Mouse (Mus musculus): Measurements from ENCODE around the gene Ip6k3. TPM values are rescaled to one million over a fixed set of nuclear protein-coding genes. Genes with fewer than 3 reads are reported as not detected.

The Ip6k3 gene
- 0.18 and 0.61 TPM in 2 replicates for polyA plus RNA-seq (2015; fragmentation: Nextera tagmentation; extraction: Ambion mirVana)

DNA sequence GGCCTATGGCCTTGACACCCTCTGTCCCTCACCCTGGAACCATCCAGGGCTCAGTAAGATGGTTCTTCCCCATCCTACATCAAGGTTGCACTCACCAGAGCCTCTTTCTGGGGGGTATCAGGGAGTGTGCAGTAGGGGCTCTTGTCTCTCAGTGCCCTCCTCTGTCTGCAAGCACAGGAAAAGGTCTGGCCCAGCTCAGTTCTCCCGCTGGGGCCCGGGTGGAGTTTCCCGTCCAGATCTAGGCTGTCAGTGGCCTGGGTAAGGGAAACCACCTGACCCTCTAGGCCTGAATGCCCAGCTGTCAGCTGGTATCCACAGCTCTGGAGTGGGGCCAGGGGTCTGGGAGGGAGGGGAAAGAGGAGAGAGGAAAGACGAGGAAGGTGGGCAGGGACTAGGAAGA is at the start of gene Ip6k3:
Gene Ip6k3, minus strand, starts transcription at position 251 of the 400 bp plus-strand sequence.
- no peak for ATAC-seq (ENCODE audit: low read depth)
- no peaks in the 10 kb centered on the region for H3K27me3 ChIP-seq
- H3K27ac ChIP-seq (replicated peaks) = no peak within 1 kb of the TSS
- H3K36me3 ChIP-seq = no peaks in the 10 kb centered on the region
- peaks cover 31% of the 10 kb centered on the region; the same call in 1 of the 2 replicates for H3K4me1 ChIP-seq (replicated peaks)
- no peak within 1 kb of the TSS for H3K4me3 ChIP-seq
- no peaks in the 10 kb centered on the region for H3K9me3 ChIP-seq
- no peak within 1 kb of the TSS for H3K4me2 ChIP-seq
- H3K9ac ChIP-seq = no peak within 1 kb of the TSS
- WGBS = 49% methylated on average over 4 of the region's 4 CpGs

DNA sequence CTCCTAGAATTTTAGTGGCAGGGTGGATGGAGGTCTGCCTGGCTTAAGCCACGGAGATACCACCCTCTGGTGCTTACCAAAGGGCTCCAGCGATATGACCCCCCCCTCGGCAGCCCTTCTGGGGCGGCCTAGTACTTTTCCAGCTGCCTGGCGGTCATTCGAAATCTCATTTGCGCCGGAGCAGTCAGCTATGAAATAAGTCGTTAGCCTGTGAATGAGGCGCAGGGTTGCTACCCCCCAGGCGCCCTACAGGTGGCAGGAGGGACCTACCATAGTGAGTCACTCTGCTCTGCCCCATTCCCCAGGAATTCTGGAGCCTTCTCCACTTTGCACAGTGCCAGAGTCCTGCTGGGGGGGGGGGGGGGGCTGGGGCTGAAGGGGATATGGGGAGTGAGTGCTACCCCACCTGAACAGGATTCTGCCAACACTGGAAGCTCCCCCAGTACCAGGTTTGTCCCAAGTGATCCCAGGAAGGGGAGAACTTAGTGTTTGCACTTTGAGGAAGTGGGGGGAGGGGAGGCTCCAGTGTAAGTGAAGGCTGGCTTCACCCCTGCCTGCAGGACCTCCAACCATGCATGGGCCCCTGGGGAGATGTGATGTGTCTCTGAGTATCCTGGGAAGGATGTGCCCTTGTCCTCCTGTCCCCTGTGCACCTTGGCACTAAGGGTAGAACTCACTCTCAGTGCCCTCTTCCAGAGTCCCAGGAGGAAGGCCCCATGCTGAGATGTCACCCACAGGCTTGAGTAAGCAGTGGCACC is 45.4 kb upstream of the Ip6k3 start:
- H3K9ac ChIP-seq = no peak overlapping the region
- no peak overlapping the region for H3K4me2 ChIP-seq
- peaks cover 46% of the 10 kb centered on the region for H3K4me1 ChIP-seq (replicated peaks)
- 0 out of 2 replicates have a peak overlapping the region, but pooled peaks have one; percentile 15 for H3K27ac ChIP-seq (replicated peaks)
- no peaks in the 10 kb centered on the region for H3K27me3 ChIP-seq
- H3K36me3 ChIP-seq = no peaks in the 10 kb centered on the region
- WGBS = 10% methylated on average over 11 of the region's 11 CpGs
- ATAC-seq (ENCODE audit: low read depth) = peak; percentile 67
- no peaks in the 10 kb centered on the region for H3K9me3 ChIP-seq
- H3K4me3 ChIP-seq = no peak overlapping the region

DNA sequence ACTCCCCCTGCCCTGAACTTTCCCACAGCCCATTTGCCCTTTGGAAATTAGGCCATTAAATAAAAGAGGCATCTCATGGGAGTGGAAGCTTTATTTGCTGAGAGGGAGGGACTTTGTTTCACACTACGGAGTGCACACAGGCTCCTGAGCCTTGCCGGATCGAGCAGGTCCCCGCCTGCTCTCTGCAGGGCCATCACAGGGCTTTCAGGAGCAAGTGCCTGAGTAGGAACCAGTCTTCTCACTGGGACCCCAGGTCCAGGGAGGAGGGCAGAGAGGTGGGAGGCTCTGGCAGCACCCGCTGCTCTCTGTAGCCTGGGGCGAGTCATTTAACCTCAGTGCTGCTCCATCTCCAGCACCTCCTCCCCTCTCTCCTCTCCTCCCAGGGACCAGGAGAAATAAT is 44.4 kb upstream of the Ip6k3 start:
- no peak for ATAC-seq (ENCODE audit: low read depth)
- peaks cover 46% of the 10 kb centered on the region for H3K4me1 ChIP-seq (replicated peaks)
- H3K4me2 ChIP-seq = no peak overlapping the region
- H3K9me3 ChIP-seq = no peaks in the 10 kb centered on the region
- no peaks in the 10 kb centered on the region for H3K27me3 ChIP-seq
- no peaks in the 10 kb centered on the region for H3K36me3 ChIP-seq
- no peak overlapping the region for H3K9ac ChIP-seq
- H3K4me3 ChIP-seq = no peak overlapping the region
- WGBS = 14% methylated on average over 6 of the region's 6 CpGs
- 0 out of 2 replicates have a peak overlapping the region, but pooled peaks have one; percentile 15 for H3K27ac ChIP-seq (replicated peaks)

DNA sequence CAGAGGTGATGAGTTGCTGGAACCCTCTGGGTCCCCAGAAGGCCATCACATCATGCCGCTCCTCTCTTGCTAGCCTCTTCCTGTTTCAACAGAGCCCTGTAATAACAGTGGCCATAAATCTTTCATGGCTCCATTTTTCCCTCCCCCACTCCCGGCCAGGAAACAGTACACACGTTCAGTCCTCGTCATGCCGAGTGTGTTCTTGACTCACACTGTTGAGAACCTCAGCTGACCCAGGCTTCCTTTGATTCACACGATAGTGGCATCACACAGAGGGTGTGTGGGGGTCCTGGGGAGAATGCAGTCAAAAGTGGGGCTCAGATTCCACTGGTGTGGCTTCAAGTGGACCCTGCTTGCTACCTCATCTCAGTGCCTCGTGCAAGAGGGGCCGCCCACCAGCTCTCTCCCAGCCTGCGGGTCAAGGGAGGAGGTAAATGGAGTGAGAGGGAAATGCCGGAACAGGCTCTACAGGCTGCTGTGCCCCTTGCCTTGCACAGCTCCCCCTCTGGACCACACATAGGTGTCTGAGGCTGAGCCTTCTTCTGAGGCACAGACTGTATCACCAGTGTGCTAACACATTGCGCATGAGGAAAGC is 39.6 kb upstream of the Ip6k3 start:
- Histone ChIP-seq H3K36me3 (peaks cover 2% of the 10 kb centered on the region; the same call in 1 of the 2 replicates), H3K9ac (0 out of 2 replicates have a peak overlapping the region, but pooled peaks have one; percentile 45), H3K4me2 (no peak overlapping the region; the same call in 1 of the 2 replicates), H3K27ac (replicated peaks) (peak overlapping the region; percentile 97), H3K9me3 (no peaks in the 10 kb centered on the region), H3K4me3 (no peak overlapping the region), H3K27me3 (no peaks in the 10 kb centered on the region), H3K4me1 (replicated peaks) (peaks cover 56% of the 10 kb centered on the region)
- ATAC-seq (ENCODE audit: low read depth) = 0 out of 2 replicates have a peak, but pooled peaks have one; percentile 3
- WGBS = 30% methylated on average over 11 of the region's 11 CpGs

DNA sequence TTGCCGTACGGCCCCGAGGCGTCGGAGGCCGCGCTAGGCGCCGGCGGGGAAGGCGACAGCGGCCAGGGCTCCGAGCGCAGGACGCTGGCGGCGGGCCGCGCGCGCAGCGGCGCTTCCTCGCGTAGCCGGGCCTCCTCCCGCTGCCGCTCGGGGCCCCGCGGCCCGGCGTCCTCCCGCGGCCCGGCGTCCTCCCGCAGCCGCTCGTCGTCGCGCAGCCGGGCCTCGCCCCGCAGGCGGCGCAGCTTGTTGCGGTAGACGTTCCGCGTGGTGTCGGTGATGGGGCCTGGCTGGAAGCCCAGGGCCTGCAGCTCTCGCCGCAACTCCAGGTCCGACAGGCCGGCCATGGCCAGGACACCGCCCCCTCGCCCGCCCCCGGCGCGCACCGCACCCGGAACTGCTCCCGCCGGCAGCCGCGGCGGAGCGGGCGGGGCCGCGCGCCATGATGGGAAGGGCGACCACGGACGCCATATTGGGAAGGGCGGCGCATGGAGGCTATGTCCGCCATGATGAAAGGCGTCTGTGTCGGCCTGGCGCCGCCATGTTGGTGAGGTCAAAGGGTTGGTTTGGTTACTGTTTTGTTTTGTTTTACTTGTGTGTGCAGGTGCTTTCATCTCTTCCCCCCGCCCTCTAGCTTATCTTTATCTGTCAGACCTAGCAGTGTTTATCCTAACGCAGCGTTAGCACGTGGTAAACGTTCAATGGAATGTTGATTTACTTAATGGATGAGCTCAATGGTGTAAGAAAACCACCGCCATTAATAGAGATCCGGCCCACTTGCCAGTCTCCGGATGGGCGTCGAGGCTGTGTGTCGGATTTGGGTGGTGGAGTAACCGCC is 36.7 kb upstream of the Ip6k3 start, which contains the start of gene Lemd2:
Gene Lemd2, minus strand, starts transcription at position 395 of the 835 bp plus-strand sequence.
- 4% methylated on average over 81 of the region's 97 CpGs for WGBS
- Histone ChIP-seq H3K36me3 (peaks cover 20% of the 10 kb centered on the region), H3K4me3 (peak within 1 kb of the TSS; percentile 89), H3K4me2 (peak within 1 kb of the TSS; percentile 91), H3K9me3 (no peaks in the 10 kb centered on the region), H3K27me3 (no peaks in the 10 kb centered on the region), H3K27ac (replicated peaks) (peak within 1 kb of the TSS; percentile 97), H3K9ac (peak within 1 kb of the TSS; percentile 99), H3K4me1 (replicated peaks) (peaks cover 77% of the 10 kb centered on the region)
- ATAC-seq (ENCODE audit: low read depth) = peak; percentile 86

DNA sequence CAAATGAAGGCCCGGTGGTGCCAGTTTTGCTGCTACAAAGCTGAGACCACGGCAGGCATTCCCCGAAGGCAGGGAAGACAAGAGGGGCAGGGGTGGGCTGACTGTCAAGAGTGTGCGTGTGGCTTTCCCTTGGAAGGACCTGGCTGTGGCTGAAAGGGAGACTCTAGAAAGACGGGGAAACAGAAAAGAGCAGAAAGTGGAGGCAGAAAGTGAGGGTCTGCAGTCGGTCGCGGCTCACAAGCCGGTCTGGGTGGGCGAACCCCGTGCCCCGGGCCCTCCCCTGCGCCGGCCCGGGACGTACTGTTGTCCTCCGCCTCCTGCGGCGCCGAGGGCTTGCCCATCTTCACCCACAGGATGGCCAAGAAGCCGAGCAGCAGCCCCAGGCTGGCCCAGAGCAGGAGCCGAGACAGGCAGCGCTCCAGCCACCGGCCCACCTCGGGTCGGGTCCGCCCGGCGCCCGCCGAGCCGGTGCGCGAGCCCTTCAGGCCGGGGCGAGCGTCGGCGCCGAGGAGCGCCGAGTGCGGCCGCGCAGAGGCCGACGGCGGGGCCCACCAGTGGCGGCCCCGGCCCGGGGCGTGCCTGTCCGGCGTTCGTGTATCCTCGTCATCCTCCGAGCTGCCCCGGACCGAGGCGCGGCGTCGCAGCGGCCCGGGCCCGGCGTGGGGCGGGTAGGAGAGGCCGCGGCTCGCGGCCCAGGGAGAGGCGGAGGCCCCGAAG is 35.9 kb upstream of the Ip6k3 start:
- Histone ChIP-seq H3K4me1 (replicated peaks) (peaks cover 77% of the 10 kb centered on the region), H3K36me3 (peaks cover 27% of the 10 kb centered on the region)

DNA sequence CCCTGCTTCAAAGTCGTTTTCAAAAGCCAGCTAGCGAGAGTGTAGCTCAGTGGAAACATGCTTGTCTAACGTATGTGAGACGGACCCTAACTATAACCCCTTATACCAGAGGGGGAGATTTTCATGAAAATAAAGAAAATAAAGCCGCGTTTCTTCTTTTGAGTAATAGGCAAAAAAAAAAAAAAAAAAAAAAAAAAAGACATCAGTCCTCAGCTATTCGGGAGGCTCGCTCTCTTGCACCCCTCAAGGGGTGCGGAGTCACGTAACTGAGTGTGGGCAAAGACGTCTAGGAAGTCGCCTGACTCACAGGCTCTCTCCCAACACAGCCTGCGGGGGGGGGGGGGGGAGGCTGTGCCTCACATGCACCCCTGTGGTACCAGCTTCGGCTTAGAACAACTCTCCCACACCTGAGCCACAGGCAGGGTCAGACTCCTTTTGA is 35.3 kb upstream of the Ip6k3 start:
- Histone ChIP-seq H3K27me3 (no peaks in the 10 kb centered on the region), H3K4me3 (peak overlapping the region; percentile 89), H3K4me1 (replicated peaks) (peaks cover 74% of the 10 kb centered on the region), H3K27ac (replicated peaks) (peak overlapping the region; percentile 97), H3K9ac (peak overlapping the region; percentile 99), H3K36me3 (peaks cover 33% of the 10 kb centered on the region), H3K9me3 (no peaks in the 10 kb centered on the region), H3K4me2 (peak overlapping the region; percentile 91)
- 46% methylated on average over 14 of the region's 14 CpGs for WGBS
- no peak for ATAC-seq (ENCODE audit: low read depth)

More for the DNA sequence above, 35.9 kb upstream of the Ip6k3 start:
- no peaks in the 10 kb centered on the region for H3K27me3 ChIP-seq
- peak overlapping the region; percentile 99 for H3K9ac ChIP-seq
- H3K4me3 ChIP-seq = peak overlapping the region; percentile 89
- peak overlapping the region; percentile 91 for H3K4me2 ChIP-seq
- under 1% methylated on average over 57 of the region's 74 CpGs for WGBS
- peak overlapping the region; percentile 97 for H3K27ac ChIP-seq (replicated peaks)
- no peaks in the 10 kb centered on the region for H3K9me3 ChIP-seq
- peak; percentile 37 for ATAC-seq (ENCODE audit: low read depth)

DNA sequence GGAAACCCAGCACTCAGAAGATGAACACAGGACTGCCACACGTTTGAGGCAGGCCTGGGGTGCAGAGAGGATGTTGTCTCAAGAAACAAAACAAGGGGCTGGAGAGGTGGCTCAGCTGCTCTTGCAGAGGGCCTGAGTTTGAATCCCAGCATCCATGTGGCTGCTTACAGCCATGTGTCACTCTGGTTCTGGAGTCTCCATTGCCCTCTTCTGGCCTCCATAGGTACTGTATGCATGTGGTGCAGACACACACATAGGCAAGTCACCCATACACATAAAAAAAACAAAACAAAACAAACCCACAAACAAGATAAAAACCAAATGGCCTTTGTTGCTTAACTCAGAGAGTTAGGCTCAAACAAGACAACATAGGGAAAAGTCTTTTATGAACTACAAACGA is 34.4 kb upstream of the Ip6k3 start:
- Histone ChIP-seq H3K27me3 (no peaks in the 10 kb centered on the region), H3K27ac (replicated peaks) (peak overlapping the region; percentile 84), H3K4me2 (no peak overlapping the region), H3K9ac (no peak overlapping the region), H3K36me3 (peaks cover 42% of the 10 kb centered on the region), H3K4me1 (replicated peaks) (peaks cover 68% of the 10 kb centered on the region), H3K9me3 (no peaks in the 10 kb centered on the region), H3K4me3 (no peak overlapping the region)
- WGBS = 76% methylated on average over 2 of the region's 2 CpGs
- no peak for ATAC-seq (ENCODE audit: low read depth)

DNA sequence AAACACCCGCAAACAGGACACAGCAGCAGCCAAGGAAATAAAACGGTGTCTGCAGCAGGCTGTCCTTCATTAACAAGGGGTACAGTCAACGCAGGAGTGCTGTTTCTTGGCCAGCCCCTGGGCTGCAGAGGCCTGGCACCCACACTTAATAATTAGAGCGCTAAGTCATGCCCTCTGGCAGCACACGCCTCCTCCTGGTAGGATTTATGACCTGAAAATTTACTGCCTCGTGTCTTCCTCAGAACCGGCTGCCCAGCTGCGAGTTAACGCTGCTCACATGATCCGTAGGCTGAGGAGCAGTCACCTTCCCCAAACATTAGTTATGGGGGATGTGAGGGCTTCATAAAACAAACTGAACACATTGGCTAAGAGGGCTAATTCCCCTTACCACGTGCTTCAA is 33.2 kb upstream of the Ip6k3 start:
- peak overlapping the region; percentile 44 for H3K9ac ChIP-seq
- H3K36me3 ChIP-seq = peaks cover 54% of the 10 kb centered on the region
- H3K4me2 ChIP-seq = 0 out of 2 replicates have a peak overlapping the region, but pooled peaks have one; percentile 7
- H3K4me3 ChIP-seq = no peak overlapping the region
- peak overlapping the region; percentile 84 for H3K27ac ChIP-seq (replicated peaks)
- WGBS = 6% methylated on average over 11 of the region's 11 CpGs
- H3K27me3 ChIP-seq = no peaks in the 10 kb centered on the region
- no peak for ATAC-seq (ENCODE audit: low read depth)
- no peaks in the 10 kb centered on the region for H3K9me3 ChIP-seq
- peaks cover 68% of the 10 kb centered on the region for H3K4me1 ChIP-seq (replicated peaks)

DNA sequence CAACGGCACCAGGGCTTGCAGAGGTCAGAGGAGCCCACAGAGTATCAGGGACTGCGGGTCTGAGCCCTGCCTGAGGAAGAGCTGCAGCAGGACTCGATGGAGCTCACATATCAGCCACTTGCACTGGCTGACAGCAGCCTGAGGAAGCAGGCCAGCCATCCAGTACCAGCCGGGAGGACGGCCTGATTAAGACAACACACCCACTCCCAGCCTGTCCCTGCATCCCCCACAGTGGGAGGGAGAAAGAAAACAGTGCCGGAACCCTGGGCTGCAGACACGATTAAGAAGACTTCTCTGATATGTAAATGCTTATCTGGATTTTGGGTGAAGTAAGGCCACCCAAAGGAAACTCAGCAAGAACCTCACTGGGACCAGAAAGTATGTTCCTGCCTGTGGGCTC is 32.3 kb upstream of the Ip6k3 start:
- Histone ChIP-seq H3K9ac (peak overlapping the region; percentile 45), H3K9me3 (no peaks in the 10 kb centered on the region), H3K4me2 (no peak overlapping the region), H3K27ac (replicated peaks) (peak overlapping the region; percentile 84), H3K27me3 (no peaks in the 10 kb centered on the region), H3K4me3 (no peak overlapping the region), H3K4me1 (replicated peaks) (peaks cover 68% of the 10 kb centered on the region), H3K36me3 (peaks cover 63% of the 10 kb centered on the region)
- WGBS = 59% methylated on average over 7 of the region's 7 CpGs
- no peak for ATAC-seq (ENCODE audit: low read depth)

DNA sequence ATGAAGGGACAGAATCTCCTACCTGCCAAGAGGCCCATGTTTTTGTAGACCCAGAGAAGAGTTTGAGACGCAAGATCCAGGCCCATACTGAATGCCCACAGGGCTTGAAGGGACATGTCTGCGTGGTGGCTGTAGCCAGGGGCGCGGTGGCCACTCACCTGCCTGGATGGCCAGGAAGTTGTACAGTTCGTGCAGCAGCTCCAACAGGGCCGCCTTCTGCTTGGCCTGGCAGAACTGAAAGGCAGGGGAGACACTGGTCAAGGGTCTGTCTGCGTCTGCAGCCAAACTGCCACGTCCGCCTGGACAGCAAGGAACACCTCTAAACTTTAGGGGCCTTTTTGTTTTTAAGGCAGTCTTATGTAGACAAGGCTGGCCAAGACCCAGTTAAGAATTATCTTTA is 31.6 kb upstream of the Ip6k3 start:
- no peak for ATAC-seq (ENCODE audit: low read depth)
- Histone ChIP-seq H3K27me3 (no peaks in the 10 kb centered on the region), H3K4me1 (replicated peaks) (peaks cover 71% of the 10 kb centered on the region), H3K4me3 (no peak overlapping the region), H3K36me3 (peaks cover 70% of the 10 kb centered on the region), H3K4me2 (no peak overlapping the region), H3K9me3 (no peaks in the 10 kb centered on the region), H3K27ac (replicated peaks) (no peak overlapping the region), H3K9ac (no peak overlapping the region)
- 98% methylated on average over 9 of the region's 9 CpGs for WGBS
